Mouse (Mus musculus) midbrain, embryonic 16.5 days (tissue): ENCODE measurements around the gene Hoxa5. TPM values are rescaled to one million over a fixed set of nuclear protein-coding genes. Genes with fewer than 3 reads are reported as not detected.

Experiments used
- ATAC-seq: fragments of 200-750 bp; cut with Nextera tagmentation; 2 replicates; pipeline ENCODE4 v1.8.0; 2017; ENCODE audit warnings: moderate TSS enrichment
- H3K27ac ChIP-seq: fragments of 300-500 bp; sonication (generic); 2 replicates; pipeline ENCODE4 v1.5.1; 2014; ENCODE audit warnings: mild to moderate bottlenecking, low read length, mixed read lengths
- H3K27me3 ChIP-seq: fragments of 300-500 bp; sonication (generic); 2 replicates; pipeline ENCODE4 v1.6.1; 2014; ENCODE audit warnings: low read depth, low read length, mixed read lengths; ENCODE audit not compliant: control insufficient read depth, insufficient read depth
- H3K36me3 ChIP-seq: fragments of 300-500 bp; sonication (generic); 2 replicates; pipeline ENCODE4 v1.6.1; 2014; ENCODE audit warnings: mild to moderate bottlenecking, low read length, moderate library complexity, mixed read lengths; ENCODE audit not compliant: control insufficient read depth, insufficient read depth
- H3K4me1 ChIP-seq: fragments of 300-500 bp; sonication (generic); 2 replicates; pipeline ENCODE4 v1.6.1; 2014; ENCODE audit warnings: mild to moderate bottlenecking, low read length, mixed read lengths; ENCODE audit not compliant: control insufficient read depth, insufficient read depth
- H3K4me2 ChIP-seq: fragments of 300-500 bp; sonication (generic); 2 replicates; pipeline ENCODE4 v1.6.1; 2014; ENCODE audit warnings: mild to moderate bottlenecking, low read length, mixed read lengths
- H3K4me3 ChIP-seq: fragments of 300-500 bp; sonication (generic); 2 replicates; pipeline ENCODE4 v1.5.1; 2014; ENCODE audit warnings: low read depth, mild to moderate bottlenecking, low read length, moderate library complexity, mixed read lengths
- H3K9ac ChIP-seq: fragments of 300-500 bp; sonication (generic); 2 replicates; pipeline ENCODE4 v1.6.1; 2014; ENCODE audit warnings: low read depth, low read length, mixed read lengths
- H3K9me3 ChIP-seq: fragments of 300-500 bp; sonication (generic); replicated peaks from 2 replicates; pipeline ENCODE4 v1.6.1; 2014; ENCODE audit warnings: mild to moderate bottlenecking, low read length, mixed read lengths; ENCODE audit not compliant: control insufficient read depth, poor library complexity, severe bottlenecking
- WGBS: fragments of 180-500 bp; shearing (Covaris S2); extraction: QIAGEN DNeasy Blood & Tissue Kit; methylation state at CpG from one replicate; pipeline ENCODE4 v1.1.7; 2014; 5-methylcytosine and 5-hydroxymethylcytosine counted together
- polyA plus RNA-seq: library from polyadenylated mRNA; unstranded; fragments of >200 nt; fragmentation: Nextera tagmentation; extraction: Ambion mirVana; gene quantifications from 2 replicates; pipeline ENCODE4 v1.2.1, GENCODE M21; 2015

The Hoxa5 gene
- polyA plus RNA-seq, 1 experiment from 2014 or later, result not detected

DNA sequence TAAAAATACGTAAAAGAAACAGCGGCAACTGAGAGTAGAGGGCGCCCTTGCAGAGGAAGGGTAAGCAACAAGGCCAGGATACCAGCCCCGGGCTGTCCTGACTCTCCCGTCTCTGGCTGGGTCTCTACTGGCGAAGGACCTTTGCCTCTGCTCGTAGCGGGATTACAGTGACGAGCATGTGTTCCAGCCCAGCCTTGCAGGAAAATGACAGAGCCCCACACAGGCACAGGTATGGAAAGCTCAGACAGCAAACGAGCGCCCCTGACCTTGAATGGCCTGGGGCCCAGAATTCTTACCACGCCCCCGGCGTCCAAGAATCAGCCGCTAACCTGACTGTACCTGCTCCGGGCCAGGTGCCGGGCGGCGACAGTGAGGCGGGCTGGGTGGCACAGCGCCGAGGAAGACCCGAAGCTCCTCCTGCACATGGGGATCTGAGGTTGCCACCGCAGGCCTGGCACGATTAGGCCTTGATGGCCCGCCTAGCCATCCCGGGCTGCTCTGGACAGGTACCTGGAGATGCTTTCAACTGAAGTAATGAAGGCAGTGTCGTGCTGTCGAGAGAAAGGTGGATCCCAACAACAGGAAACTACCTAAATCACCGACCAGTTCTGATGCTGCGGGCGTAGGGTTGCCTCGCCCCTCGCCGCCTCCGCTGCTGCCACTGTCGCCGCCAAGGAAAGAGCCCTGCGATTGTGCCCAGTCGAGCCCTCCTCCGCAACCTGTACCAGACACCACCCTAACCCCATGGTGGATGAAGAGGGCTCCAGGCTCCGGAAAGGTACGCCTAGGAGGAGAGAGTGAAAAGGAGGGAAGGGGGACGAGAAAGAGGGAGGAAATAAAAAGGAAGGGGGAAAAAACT lies 25.4 kb upstream of the Hoxa5 start:
- Histone ChIP-seq H3K27me3 (peaks cover 80% of the 10 kb centered on the region), H3K9me3 (no peaks in the 10 kb centered on the region), H3K4me1 (no peaks in the 10 kb centered on the region), H3K9ac (no peak overlapping the region), H3K4me2 (no peak overlapping the region), H3K27ac (no peak overlapping the region), H3K4me3 (no peak overlapping the region), H3K36me3 (no peaks in the 10 kb centered on the region)
- ATAC-seq, result no peak
- WGBS, result 2% methylated on average over 42 of the region's 44 CpGs

DNA sequence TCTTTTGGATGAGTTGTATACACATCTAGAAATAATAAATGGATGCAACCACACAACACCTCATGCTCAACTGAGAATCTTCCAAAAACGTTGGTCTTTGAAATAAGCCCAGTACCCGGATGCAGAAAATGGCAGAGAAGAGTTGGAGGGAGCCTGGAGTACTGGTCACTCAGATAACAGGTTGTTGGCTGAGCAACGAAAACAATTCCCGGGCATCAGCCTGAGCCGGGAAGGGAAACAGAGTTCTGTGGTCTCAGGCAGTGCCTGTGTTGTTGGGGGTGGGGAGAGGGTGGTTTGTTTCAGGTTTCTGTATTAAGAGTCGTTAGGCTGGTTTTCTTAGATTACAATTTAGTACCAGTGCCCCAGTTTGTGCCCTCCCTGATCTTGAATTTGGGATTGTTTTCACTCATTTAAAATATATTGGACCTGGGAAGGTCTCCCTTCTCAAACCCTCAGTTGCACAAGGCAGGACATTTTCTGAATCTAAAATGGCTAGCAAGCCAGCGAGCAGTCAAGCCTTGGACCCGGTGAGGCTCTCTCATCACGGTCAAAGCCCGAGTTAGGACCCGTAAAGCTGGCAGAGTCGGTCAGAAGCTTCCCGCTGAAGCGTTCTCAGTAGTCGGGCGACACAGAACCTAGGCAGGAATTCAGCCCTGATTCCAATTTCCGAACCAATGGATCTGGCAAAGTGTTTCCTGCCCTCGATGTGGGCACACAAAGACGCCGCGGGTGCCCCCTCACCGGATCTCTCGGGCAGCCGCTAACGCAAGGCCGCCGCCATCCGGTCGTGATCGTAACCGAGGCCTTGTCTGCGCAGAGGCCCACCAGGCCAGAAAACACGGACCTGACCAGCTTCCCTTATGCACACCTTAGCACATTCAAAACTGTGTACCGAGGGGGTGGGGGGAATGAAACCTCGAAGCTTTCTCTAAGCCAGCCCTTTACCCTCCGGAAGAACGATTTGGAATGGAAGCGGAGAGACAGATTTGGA lies 24.4 kb upstream of the Hoxa5 start:
- H3K36me3 ChIP-seq, result no peaks in the 10 kb centered on the region
- no peak overlapping the region for H3K4me3 ChIP-seq
- 2% methylated on average over 38 of the region's 38 CpGs for WGBS
- H3K9ac ChIP-seq, result no peak overlapping the region
- H3K27ac ChIP-seq, result no peak overlapping the region
- no peak for ATAC-seq
- no peak overlapping the region for H3K4me2 ChIP-seq
- H3K9me3 ChIP-seq, result no peaks in the 10 kb centered on the region
- peaks cover 80% of the 10 kb centered on the region for H3K27me3 ChIP-seq
- no peaks in the 10 kb centered on the region for H3K4me1 ChIP-seq

GRCm38 (mm10) chr6:52227470-52228222 lies 23.3 kb upstream of the Hoxa5 start:
- ATAC-seq, result no peak
- Histone ChIP-seq H3K27me3 (peaks cover 84% of the 10 kb centered on the region), H3K9ac (no peak overlapping the region), H3K4me1 (no peaks in the 10 kb centered on the region), H3K4me3 (no peak overlapping the region), H3K27ac (no peak overlapping the region), H3K36me3 (no peaks in the 10 kb centered on the region), H3K4me2 (no peak overlapping the region), H3K9me3 (no peaks in the 10 kb centered on the region)
- 2% methylated on average over 11 of the region's 11 CpGs for WGBS

DNA sequence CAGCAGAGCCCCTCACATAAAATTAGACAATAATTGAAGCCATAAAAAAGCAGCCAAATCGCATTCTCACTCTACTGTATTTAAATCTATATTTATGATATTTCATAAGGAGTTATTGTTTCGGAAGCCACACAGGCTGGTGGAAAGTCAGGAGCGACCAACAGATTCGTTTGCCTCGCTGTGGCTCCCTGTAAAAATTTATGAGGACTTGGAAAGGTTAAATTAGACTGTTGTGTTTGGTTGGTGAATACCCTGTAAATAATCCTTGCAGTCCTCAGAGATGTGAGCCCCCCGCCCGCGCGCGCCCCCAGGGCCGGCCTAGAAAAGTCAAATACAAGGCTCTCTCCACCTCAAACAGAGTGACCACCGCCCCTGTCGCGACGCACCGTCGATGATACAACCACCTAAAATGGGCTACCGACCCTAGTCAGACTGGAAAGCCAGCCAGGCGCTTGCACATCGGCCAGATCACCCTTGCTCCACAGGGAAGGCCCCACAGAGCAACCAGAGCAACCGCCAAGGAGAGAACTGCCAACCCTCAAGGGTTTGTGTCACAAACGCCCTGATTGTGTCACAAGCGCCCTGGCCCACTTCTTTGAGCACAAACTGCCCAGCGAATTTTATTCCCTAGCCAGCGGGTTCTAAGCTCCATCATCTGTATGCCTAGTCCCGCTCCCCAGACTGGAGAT lies 22.3 kb upstream of the Hoxa5 start:
- no peak overlapping the region for H3K4me3 ChIP-seq
- WGBS, result 2% methylated on average over 26 of the region's 26 CpGs
- no peaks in the 10 kb centered on the region for H3K36me3 ChIP-seq
- no peaks in the 10 kb centered on the region for H3K4me1 ChIP-seq
- ATAC-seq, result no peak
- no peaks in the 10 kb centered on the region for H3K9me3 ChIP-seq
- H3K4me2 ChIP-seq, result no peak overlapping the region
- H3K9ac ChIP-seq, result no peak overlapping the region
- H3K27ac ChIP-seq, result no peak overlapping the region
- H3K27me3 ChIP-seq, result peaks cover 84% of the 10 kb centered on the region

- Histone ChIP-seq H3K4me1 (peaks cover 3% of the 10 kb centered on the region; the same call in 1 of the 2 replicates), H3K4me2 (no peak overlapping the region), H3K27me3 (peaks cover 84% of the 10 kb centered on the region), H3K36me3 (no peaks in the 10 kb centered on the region), H3K27ac (no peak overlapping the region), H3K4me3 (no peak overlapping the region), H3K9ac (no peak overlapping the region), H3K9me3 (no peaks in the 10 kb centered on the region)
- no peak for ATAC-seq
- WGBS, result 3% methylated on average over 69 of the region's 69 CpGs
Observed at GRCm38 (mm10) chr6:52225612-52226568, 21.5 kb upstream of the Hoxa5 start.

- H3K27ac ChIP-seq, result no peak overlapping the region
- H3K9ac ChIP-seq, result no peak overlapping the region
- no peak overlapping the region for H3K4me3 ChIP-seq
- H3K27me3 ChIP-seq, result peaks cover 87% of the 10 kb centered on the region
- WGBS, result 2% methylated on average over 36 of the region's 36 CpGs
- peaks cover 3% of the 10 kb centered on the region; the same call in 1 of the 2 replicates for H3K4me1 ChIP-seq
- no peak overlapping the region for H3K4me2 ChIP-seq
- H3K9me3 ChIP-seq, result no peaks in the 10 kb centered on the region
- no peaks in the 10 kb centered on the region for H3K36me3 ChIP-seq
- no peak for ATAC-seq
Observed at GRCm38 (mm10) chr6:52224895-52225611, 20.7 kb upstream of the Hoxa5 start.

- H3K4me3 ChIP-seq, result no peak overlapping the region
Observed at GRCm38 (mm10) chr6:52223939-52224760, 19.8 kb upstream of the Hoxa5 start.

More at GRCm38 (mm10) chr6:52223939-52224760, 19.8 kb upstream of the Hoxa5 start:
- Histone ChIP-seq H3K4me2 (no peak overlapping the region), H3K27ac (no peak overlapping the region), H3K36me3 (no peaks in the 10 kb centered on the region), H3K27me3 (peaks cover 89% of the 10 kb centered on the region), H3K9ac (no peak overlapping the region), H3K9me3 (no peaks in the 10 kb centered on the region), H3K4me1 (peaks cover 3% of the 10 kb centered on the region; the same call in 1 of the 2 replicates)
- no peak for ATAC-seq
- WGBS, result 2% methylated on average over 24 of the region's 24 CpGs
